Mouse (Mus musculus): ENCODE measurements at regions not wholly inside any gene's neighbourhood (a gene's known extent, or its start where the extent isn't known, plus 50 kb on each side); places are given as distances from the start of the nearest gene placed in this dataset.

DNA sequence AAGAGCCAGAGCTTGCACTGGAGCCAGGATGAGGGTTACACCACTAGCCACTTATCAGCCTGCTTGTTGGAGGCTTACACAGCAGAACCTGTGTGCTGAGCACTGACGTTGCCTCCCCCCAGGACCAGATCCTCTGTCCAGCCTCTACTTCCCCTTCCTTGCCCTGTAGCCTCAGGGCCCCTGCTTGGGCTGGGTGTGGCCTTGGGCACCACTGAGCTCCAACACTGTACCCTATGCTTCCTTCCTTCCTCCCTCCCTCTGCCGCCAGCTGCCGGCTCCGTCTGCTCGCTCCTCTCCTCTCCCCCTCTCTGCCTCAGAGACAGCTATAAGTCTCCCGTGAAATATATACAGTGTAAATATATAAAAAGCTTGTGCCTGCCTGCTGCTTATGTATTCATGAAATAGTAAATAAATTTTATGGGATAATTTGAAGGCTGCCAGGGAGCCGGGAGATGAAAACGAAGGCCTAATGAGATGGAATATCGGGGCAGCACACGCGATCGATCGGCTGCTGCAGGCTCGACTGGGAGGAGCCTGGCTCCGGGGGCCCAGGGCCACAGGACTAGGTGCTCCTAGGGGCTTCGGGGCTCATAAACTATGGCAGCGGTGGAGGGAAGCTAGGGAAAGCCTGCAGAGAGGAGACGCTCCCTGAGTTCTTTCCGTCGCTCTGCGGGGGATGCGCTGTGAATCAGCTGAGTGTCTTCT lies 135.6 kb downstream of the Rbm19 start:
- DNase-seq, result no peak

DNA sequence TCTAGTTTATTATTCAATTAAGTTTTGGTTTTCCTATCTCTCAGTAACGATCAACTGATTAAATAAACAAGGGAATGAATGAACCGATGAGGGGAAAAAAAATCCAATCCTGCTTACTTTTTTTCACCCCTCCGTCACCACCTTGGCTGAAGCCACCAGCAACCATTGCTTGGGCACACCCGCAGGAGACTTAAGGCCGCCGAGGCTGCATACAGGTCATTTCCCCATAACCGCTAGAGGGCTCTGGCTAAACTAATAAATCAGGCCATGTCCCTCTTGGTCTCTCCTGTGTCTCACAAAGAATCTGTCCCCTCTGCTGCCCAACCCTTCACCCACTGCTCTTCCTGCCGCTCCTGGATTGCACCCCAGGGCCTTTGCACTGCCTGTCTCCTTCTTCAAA lies 136.3 kb downstream of the Rbm19 start:
- no peak for DNase-seq

DNA sequence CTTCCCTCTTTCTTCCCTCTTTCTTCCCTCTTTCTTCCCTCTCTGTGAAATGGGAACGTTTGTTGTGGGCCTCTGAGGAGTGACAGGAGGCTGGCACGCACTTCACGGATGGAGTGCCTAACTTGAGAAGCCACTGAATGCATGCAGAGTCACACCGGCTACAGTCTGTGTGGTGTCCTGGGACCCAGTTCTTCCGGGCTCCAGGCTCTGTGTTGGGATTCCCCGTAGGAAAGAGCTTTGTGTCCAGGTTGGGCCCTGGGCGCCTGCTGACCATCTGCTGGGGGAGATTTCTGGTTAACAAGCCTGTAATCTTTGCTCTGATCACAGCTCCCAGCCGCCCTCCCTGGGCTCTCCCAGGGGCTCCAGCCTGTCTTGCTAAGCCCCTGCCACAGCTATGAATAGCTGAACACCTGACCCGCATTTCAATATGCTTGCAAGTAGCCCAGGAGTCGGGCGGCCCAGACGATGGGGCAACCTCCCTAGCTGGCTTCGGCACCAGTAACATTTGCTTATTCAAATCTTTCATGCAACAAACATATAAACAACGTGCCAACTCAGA lies 146.5 kb downstream of the Rbm19 start:
- DNase-seq, result no peak

DNA sequence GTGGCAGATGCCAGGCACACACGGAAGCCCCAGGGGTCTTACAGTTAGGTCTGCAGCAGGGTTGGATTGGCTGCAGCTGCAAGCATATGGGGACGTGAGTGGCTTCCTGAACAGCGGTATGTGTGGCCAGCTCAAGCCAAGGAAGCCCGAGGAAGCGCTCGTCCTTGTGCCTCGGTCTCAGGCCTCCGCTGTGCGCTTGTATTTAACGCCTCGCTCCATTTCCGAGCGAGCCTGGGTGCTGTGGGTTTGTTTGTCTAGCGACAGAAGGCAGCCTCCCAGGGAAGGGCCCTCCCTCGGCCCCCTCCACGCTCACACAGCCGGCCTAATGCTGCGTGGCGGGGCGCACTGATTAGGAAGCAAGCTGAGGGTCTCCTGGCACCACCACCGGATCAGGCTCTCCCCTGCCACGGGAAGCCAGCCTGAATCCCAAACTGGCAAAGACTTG lies 153.2 kb downstream of the Rbm19 start:
- DNase-seq, result no peak

DNA sequence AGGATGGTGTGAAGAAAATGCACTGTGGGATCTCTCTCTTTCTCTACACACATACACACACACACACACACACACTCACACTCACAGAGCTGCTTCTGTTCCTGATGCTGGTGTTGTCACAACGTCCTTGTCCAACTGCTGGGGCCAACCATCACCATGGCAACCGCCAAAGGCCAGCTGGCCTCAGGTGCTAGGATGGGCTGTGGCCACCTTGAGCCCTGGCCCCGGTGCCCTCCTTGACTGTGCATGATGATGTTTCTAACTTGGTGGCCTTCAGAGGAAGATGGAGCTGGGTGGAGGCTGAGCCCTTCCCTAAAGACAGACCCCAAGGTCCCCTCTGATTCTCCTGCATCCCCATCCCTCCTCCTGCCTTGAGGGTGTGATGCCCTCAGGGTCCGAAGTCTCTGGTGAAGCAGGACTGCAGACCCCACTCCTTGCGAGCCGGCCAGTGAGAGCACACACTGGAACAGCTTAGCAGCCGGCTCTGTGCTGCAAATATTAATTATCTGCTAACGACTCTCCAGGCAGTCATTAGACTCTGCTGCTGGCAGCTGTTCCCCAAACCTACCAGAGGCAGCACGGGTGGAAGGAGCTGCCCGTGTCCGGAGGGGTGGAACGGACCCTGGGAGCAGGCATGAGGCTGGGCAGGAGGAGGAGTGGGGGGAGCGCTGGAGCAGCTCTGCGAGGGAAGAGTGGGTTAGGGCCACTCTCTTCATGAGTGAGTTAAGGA lies 154.8 kb downstream of the Rbm19 start:
- DNase-seq, result no peak

DNA sequence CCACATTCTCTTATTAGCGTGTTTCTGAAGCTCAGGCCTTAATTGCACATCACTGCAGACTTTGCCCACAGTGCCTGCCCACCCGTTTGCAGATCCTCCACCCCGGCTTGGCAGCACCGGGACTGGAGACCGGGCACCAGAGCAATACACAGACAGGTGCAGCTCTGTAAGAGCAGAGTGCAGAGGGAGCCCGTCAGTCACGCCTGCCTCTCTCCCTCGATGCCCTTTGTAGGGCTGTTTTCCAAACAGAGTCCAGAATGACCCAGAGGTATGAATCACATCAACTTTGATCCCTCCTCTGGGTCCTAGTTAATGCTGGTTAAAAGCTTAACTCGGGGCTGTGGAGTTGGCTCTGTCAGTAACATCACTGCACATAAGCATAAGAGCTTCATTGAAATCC lies 155.3 kb upstream of the Lhx5 start:
- DNase-seq, result no peak

DNA sequence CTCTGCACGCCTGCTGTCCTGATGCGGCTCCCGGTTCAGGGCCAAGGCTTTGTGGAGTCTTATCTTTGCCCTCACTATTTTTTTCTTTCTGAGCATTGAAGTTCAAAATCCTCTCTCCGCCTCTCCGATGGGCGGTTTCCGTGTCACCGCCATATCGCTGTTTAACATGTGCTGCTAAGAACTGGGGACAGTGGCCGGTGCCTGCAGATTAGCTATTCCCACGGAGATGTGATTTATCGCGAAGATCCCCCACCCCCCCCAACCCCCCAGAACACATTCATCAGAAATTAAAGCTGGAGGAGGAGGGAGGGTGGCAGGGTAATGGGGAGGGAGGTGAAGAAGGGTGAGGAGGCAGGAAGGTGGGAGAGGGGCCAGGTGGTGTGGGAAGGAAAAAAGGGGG lies 151.2 kb upstream of the Lhx5 start:
- DNase-seq, result no peak

DNA sequence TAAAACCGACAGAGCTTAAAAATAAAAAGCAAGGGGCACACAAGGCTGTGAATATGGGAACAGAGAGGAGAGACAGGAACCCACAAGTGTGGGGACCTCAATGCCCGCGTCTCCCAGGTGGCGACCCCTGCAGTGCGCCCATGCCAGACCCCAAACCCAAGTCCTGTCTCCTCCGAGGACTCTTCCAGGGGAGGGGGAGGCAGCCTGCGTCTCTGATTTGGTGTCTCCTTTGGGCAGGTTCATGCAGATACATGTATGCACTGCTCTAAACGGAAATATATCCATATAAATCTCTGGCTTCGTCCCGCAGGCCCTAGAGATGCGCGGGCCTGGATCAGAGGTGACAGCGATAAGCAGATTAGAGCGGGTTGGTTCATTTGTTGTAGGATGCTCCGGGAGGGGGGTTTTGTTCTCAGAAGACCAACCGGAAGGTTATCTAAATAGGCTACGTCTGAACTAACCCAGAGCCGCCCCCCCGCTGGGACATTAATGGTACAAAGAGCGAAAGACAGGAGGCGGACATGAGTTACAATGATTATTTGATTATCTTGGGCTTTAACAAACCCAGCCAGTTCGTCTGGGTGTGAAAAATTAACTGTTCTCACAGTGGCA lies 150.4 kb upstream of the Lhx5 start:
- no peak for DNase-seq

DNA sequence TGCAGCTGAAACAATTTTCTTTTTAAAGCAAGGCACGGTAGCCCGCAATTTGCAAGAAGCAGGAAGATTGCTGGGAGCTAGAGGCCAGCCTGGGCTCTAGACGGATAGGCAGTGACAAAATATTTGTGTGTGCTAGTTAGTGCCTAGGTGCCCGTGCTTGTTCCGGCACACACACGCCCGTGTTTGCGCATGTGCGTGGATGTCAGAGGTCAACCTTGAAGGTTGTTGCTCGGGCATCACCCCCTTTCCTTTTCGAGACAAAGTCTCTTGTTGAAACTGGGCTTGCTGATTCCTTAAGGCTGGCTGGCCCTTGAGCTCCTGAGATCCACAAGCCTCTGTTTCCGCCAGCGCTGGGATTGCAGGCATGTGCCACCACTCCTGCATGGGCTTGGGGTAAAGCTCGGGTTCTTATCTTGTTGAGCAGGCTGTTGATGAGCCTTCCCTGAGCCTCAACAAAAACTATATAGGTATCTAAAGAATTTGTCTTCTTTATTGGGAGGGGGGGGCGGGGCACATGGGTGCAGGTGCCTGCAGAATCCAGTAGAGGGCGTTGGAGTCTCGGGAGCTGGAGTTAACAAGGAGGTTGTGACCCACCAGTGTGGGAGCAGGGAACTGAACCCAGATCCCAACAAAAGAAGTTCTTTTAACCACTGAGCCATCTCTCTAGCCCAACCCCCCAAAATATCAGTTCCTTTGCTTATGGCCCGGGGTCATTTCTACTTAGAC lies 149.5 kb upstream of the Lhx5 start:
- DNase-seq, result no peak

DNA sequence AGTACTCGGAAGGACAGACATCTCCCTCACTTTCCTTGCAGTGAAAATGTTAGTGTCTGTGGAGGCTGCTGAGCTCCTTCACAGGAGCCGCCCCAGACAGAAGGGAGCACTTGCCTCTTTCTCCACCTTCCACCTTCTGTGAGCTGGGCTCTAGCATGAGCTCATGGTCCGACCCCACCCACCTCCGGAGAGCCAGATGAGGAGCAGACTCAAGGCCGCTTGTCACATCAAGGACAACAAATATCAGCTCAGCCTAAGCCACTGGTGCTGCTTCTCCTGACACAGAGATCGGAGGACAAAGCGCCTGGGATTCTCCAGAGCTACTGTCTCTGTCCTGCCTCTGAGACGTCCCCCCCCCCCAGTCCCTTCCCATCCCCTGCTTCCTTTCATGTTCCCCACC lies 146.9 kb upstream of the Lhx5 start:
- no peak for DNase-seq

DNA sequence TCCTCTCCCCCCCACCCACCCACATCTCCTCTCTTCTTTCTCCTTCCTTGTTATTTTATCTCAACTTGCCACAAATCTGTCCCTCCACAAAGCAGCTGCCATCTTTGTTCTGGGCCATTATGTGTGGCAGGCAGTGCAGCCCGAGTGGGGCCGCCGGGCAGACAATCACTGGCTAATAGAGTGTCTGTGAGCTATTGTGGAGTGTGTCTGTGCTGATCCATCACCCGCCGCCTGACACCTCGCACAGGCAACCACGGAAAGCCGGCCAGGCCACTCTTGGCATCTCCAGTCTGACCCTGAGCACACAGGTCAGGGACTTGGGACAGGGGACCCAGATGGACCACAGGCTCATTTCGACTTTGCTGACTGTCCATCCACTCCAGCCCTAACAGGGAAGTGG lies 146.5 kb upstream of the Lhx5 start:
- no peak for DNase-seq

DNA sequence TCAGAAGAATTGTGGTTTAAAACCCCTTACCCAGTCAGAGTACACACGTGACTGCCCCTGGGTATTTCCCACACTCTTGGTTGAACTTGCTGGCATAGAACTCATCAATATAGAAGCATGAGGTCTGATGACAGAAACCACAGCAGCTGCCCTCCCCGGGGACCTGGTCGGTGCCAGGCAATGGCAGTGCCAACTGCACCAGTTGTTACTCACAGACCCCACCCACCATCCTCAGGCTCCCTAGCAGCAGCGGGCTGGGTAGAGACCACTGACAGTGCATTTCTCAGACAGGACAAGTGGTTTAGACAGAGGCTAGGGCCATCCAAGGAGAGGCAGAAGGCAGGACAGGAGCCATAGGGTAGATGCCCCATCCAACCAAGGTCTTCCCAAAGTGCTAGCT lies 144.7 kb upstream of the Lhx5 start:
- DNase-seq, result no peak

DNA sequence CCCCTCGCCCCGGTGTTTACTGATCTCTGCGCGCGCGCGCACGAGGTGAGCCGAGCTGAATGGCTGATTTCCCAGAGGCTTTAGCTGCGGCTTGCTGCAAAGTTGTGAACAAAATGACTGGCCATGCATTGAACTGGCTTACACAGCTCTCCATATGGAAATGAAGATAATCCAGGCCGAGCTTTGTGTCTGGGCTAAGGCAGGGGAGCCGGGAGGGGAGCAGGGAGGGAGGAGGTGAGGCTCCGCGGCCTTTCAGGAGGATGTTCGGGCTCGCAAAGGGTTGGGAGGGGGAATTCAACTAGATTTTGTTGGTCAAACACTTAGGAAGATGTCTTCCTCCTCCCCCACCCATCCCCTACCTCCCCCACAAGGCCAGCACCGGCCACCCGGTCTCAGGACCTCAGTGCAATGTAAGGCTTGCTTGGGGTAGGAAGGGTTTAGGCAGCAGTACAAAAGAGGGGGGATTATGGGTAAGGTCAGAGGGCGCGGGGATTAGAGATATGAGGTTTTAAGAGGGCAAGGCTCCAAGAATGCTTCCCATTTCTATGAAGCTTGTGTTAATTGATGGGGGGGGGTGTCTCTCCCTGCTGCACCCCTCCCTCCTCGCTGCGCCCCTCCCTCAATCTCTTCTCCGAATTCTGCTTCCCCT lies 143.3 kb upstream of the Lhx5 start:
- no peak for DNase-seq

DNA sequence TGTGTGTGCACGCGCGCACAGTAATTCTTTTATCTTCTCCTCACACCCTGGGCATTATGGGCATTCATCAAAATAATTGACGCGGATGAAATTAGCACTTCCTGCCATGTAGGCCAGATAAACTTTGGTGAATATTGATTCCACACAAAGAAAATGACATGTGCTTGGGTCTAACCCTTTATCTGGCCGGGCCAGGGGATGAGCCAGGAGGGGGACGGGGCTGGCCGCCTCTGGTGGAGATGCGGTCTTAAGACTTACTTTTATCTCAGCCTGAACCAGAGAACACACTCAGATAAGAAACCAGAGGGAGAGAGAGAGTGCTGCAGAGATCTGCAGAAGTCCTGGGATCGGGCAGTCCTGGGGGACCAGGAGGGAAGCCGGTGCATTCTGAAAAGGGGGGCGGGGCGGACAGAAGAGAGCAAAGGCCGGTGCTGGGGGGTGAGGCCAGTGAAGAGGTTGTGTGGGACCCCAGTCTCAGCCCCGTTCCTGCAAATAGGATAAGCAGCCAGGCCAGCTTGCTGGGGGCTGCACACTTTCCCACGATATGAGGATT lies 136.9 kb upstream of the Lhx5 start:
- DNase-seq, result no peak

DNA sequence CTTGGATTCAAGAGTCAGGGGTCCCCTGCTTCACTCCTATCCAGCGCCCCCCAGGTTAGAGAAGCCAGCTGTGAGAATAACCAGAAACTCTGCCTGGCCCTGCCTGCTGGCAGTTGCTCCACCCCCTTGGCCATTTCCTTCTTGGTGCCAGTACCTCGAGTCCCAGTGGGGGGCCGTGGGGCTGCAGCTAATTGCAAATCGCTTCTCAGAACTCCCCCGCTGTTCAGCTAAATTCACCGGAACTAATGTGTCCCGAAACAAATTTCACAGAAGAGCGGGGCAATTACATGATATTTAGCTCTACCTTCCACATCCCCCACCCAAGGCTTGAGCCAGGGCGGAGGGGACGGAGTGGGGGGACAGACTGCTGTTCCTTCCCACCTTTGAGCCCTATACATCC lies 134.3 kb upstream of the Lhx5 start:
- no peak for DNase-seq

DNA sequence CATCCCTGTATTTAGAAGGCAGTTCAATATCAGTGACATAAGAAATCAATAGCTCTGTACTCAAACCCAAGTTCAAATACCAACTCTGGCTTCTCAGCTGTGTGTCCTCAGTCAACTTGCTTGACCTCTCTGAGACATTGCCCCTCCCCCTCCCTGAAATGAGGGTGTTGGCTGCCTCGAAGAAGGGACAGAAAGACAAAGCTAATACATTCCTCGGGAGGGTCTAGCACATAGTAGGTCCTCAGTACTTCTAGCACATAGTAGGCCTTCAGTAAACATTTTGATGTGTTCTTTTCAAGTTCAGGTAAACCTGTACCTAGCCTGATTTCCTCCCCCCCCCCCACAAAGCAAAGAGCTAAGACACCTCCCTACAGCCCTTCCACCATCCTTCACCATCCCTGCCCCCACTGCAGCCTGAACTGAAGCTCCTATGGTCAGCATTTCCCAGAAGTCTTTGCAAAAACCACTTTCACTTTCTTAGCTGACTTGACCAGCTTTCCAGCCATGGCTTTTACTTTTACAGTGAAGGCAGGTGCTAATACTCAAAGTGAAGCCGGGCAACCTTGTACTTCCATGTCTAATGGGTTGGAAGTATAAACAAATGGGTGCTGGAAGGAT lies 133.7 kb upstream of the Lhx5 start:
- DNase-seq, result no peak

DNA sequence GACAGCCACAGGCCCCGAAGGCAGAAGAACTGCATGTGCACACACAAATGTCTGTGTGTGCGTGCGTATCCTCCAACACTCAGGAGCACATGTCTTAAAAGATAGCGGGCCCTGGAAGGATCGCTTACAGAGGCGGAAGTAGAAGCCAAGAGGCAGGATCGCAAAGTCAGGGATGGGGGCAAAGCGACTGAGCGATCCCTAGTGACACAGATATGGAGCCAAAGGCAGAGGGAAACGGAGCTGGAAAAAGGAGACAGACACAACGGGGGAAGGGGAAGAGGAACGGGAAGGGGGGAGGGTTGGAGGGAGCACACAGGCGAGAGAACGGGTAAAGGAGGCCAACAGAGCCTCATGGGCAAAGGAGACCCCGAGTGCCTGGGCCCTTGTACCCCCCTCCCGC lies 129.8 kb upstream of the Lhx5 start:
- DNase-seq, result no peak

DNA sequence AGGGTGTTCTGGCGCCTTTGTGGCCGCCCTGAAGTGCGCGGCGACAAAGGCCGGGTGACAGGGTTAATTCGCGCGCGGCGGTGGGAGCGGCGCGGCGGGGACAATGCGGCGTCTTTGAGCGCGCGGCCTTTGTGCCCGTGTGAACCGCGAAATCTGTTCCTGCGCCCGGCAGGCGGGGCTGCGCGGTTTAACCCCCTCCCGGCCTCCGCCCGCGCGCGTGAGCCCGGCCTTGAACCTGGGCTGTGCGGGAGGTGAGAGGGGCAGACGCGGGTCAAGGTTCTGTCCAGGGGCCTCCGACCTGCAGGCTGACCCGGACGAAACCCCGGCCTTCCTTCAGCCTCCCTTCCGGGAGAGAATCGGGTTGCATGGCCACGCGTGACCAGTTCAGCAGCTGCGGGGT lies 129.2 kb upstream of the Lhx5 start:
- DNase-seq, result no peak

DNA sequence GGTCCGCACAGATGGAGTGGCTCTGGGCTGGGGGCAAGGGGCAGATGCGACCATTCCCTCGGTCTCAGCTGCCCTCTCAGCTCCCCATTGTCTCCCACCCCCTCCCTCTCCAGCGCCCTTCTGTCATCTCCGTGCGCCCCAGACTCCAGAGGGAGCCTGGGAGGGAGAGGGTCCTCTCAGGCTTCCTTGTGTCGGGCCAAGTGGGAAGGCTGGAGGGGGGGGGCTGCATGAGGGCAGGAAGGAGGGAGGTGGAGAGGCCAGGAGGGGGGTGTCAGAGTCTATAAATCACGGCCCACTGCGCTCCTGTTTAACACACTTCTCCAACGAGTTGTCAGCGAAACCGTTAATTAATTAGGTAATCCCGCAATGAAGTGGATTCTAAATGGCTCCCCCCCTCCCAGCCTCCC lies 127.2 kb upstream of the Lhx5 start:
- no peak for DNase-seq

DNA sequence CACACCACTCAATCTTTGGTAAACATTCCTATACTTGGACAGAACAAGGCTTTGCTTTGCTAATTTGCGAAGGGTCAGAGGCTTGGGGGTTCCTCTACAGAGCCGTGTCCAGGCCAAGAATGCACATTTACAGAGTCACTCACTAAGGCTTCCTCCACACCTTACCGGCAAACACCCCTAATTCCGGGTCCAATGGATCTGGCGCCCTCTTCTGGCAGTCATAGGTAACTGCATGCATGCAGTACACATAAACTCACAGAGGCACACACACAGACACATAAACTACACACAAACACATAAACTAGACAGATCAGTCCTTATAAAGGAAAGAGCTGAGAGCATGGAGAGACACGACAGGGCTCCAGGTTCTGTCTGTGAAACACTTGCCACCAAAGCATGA lies 119.2 kb upstream of the Lhx5 start:
- DNase-seq, result no peak

DNA sequence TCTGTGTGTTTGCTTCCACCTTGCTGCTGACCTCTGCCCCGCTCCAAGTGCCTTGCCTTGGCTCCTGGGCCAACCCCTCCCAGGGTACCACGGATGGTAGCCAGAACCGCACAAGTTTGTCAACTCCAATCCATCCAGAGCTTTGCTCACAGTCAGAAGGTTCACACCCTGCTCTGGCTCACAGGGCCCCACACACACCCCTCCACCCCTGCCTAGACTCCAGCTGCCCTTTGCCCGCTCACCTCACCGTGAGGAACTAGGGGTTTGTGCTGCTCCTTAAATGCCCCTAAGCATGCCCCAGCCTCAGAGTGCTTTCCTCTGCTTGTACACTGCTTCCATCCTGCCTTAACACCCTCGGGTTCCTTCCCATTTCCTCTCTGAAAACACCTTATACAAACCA lies 117.5 kb upstream of the Lhx5 start:
- DNase-seq, result no peak

DNA sequence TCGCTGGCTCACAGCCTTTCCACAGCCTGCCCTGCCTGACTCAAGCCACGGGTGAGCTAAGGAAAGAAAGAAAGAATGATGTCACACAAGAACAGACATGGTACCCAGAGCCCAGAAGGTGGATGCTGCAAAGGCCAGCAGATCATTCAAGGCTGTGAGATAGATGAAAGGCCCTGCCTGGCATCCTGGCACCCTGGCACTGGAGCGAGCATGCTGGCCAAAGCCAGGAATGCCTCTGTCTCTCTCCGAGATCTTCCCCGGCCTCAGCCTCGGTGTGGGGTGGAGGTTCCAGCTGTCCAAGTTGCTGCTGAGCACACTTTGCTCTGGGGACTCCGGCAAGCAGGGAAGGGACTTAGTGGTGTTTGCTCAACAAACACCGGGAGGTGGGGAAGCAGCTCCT lies 116.4 kb upstream of the Lhx5 start:
- no peak for DNase-seq
